Mouse (Mus musculus): Measurements from ENCODE around the gene Slc52a3. TPM values are rescaled to one million over a fixed set of nuclear protein-coding genes. Genes with fewer than 3 reads are reported as not detected.

The Slc52a3 gene
- 1.5 and 1.6 TPM in 2 replicates for polyA plus RNA-seq (2015; fragmentation: Nextera tagmentation; extraction: Ambion mirVana)

DNA sequence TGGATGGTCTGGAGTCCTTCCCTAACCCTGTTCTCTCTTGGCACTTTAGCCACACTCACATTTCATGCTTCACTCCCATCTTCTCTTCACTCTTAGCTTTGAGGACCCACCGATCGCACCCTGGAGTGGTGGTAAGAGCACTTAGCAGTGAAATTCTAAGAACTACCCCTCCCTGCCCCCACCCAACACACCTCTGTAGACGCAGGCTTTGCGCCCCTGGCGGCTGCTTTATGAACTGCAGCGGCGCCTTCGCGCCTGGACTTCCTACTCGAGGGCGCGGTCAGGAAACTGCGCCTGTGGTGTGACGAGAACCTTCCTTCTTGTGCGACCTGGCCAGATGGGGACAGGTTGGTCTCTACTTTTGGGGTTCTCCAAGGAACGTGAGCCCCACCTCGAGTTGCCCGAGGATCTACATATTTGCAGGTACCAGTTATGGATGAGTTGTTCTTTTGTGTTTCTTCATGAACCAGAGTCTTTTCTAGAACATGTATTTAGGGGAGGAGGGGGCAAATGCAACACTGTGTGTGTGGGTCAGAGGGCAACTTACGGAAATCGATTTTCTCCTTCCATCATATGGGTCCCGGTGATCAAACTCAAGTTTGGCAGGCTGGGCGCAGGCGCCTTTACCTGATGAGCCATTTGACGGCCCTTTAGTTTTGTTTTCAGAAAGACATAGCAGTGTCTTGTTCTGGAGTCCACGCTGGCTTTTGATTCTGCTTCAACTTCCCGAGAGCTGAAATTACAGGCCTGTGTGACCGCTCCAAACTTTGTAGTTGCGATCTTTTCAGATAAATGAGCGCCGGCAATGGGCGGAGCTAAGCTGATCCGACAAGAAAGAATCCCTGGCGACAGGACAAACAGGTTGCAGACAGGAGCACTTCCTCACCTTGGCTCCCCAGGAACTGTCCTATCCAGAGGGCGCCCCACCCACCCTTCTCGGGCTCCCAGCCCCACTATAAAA is at the start of gene Slc52a3:
Slc52a3 (plus strand) TSS at position 283 of the 961 bp plus-strand sequence.
- DNase-seq (ENCODE audit: low spot score) = peak; percentile 90

DNA sequence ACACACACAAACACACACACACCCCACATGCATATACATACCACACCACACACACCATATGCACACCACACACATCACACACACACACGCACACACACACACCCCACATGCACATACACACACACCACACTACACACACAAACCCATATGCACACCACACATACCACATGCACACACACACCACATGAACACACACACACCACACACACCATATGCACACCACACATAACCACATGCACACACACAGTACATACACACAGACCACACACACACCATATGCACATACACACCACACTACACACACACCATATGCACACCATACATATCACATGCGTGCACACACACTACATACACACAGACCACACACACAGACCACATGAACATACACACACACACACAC is 48.7 kb upstream of the Slc52a3 start:
- no peak for DNase-seq (ENCODE audit: low spot score)

- DNase-seq (ENCODE audit: low spot score) = no peak
Measured at GRCm38 (mm10) chr2:151948311-151948710, 48.0 kb upstream of the Slc52a3 start.

DNA sequence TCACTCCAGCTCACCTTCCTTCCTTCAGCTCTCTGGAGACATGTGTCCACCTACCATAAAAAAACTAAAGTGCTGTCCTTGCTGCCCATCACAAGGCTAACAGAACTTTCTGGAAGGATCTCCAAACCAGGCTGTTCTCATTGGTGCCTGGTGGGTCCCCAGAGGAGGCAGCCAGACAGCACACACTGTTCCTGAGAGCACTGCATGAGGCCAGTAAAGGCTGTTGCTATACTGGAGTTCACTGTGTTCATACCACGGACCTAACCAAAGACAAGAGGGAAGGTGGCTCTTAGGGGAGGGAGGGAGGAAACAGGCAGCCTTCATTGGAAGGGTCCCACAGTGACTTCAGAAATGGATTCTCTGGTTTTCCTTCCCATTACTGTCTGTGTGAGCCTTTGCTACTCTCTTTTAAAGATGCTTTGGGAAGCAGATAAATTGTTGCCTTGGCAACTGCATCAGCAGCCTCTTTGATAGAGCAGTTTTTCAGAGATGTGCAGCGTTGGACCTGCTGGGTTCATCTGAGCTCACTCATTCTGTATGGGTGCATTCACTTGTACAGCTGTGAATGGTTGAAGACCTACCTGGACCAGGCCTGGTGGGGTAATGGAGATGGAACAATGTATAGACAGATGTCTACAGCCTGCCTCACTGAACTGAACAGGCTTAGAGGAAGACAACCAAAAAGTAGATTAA is 47.1 kb upstream of the Slc52a3 start:
- no peak for DNase-seq (ENCODE audit: low spot score)

- no peak for DNase-seq (ENCODE audit: low spot score)
Measured at GRCm38 (mm10) chr2:151953665-151954064, 42.6 kb upstream of the Slc52a3 start.

DNA sequence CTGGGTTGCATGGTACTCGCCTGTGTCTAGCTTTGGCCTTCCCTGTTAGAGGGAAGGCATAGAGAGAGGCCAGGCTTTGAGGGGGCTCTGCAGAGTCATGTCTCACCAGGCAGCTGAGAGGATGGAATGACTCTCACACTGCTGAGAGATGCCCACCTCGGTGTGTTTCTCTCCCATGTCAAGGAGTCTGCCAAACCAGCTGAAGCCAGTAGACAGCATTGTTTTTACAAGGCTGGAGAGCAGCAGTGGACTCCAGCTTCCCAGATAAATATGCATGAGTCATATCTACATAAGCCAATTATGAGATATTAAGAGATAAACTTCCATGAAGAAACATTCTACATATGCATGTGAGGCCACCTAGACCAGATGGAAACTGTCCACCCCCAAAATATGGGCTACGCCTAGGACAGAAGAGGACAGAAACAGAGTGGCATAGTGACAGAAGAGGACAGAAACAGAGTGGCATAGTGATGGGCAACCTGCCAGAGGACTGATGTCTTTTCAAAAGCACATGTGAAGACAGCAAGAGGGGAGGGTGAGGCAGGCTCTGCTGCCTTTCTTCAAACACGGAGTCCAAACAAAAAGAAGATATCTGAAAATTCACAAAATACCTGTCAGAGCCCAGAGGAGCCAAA is 39.7 kb upstream of the Slc52a3 start:
- no peak for DNase-seq (ENCODE audit: low spot score)

- DNase-seq (ENCODE audit: low spot score) = no peak
Measured at GRCm38 (mm10) chr2:151959274-151959673, 37.0 kb upstream of the Slc52a3 start.

DNA sequence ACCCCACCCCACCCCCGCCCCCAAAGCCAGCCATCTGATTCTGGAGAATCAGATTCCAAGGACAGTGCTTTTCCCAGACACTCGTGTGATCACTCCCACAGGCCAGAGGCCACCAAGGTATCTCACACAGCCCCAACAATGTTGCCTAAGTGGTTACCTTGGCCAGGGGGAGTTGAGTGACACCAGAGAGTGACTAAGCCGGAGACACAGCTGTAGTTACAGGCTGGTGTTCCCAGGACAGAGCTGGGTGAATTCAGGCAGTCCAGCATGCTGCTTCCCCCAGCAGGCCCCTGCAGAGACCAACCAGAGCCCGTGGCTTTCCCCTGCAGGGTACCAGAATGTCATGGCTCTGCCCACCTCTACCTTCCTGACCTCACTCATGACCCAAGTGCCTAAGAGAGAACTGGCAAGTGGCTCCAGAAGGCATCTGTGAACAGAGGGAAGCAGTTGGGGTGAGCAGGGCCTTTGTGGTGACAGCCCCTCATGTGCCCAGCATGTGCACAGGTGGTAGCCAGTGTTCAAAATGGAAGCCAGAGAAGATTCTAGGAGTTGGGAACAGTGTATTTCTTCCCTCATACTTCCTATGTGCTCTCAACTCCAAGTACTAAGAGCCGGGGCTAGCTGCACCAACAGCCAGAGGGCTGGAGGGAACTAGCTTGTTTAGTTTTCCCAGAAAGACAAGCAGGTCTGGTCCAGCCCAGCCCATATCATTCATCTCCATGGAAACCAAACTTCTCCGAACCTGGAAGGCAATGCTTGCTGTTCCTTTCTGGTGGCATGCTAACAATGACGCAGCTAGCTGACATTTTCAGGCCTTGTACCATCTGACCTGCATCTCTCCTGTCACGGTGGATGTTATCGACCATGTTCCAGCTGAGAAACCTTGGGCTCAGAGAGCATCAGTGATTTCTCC is 34.8 kb upstream of the Slc52a3 start:
- no peak for DNase-seq (ENCODE audit: low spot score)

DNA sequence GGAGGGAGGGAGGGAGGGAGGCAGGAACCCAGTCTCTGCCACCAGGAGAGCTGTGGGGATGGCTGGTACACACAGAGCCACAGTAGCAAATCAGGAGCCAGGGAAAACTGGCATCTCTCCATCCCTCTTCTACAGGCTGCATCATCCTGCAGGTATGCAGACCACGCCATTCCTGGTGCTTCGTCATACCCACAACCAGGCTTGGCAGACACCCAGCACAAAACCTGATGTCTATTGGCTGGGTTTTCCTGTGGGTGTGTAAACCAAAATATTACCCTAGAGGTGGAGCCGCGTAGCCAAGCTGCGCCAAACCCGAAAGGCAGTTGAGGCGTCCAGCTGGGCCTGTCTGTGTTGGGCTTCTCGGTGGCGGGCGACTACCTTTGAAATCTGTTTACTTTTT is 33.8 kb upstream of the Slc52a3 start:
- no peak for DNase-seq (ENCODE audit: low spot score)

GRCm38 (mm10) chr2:151963319-151963718 is 33.0 kb upstream of the Slc52a3 start:
- no peak for DNase-seq (ENCODE audit: low spot score)

DNA sequence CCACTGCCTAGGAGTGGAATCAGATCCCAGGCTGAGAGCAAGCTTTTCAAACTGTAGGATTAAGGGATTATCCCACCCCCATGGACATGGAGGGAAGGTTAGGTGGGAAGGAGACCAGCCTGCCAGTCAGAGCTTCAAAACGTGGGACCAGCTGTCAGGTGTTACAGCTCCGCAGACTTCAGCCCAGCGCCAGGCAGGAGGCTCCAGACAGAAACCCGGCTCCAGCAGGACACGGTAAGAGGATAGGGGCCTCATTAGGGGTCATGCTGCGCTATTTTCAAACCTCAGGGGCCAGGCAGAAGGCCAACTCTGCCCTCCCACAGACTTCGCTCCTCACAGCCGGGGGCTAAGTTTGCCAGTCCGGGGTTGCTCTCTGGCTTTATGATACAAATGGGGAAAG is 32.3 kb upstream of the Slc52a3 start:
- no peak for DNase-seq (ENCODE audit: low spot score)

DNA sequence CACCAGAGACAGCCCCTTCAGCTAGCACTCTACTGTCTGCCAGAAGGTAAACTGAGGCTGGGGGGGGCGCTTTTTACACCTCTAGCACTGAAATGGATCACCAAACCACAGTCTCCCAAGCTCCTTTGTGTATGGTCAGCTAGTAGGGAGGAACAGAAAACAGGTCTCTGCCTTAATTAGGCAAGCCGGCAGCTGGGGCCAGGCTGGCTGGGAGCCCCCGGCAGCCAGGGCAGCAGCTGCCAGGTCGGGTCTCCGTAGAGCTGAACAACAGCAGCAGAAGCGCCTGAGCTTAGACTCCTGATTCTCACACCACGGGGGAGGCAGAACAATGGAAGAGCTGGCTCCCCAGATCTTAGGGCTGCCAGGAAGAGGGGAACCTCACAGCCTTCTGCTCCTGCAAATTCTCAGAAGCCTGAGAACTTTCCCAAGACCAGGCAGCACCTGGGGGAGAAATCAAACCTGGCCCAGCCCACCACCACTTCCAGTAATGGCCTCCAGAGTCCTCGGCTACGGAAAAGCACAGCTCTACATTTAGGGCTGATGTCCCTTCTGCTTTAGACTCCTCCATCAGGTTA is 29.0 kb upstream of the Slc52a3 start:
- no peak for DNase-seq (ENCODE audit: low spot score)

GRCm38 (mm10) chr2:151967792-151968191 is 28.5 kb upstream of the Slc52a3 start:
- no peak for DNase-seq (ENCODE audit: low spot score)

- DNase-seq (ENCODE audit: low spot score) = no peak
Measured at GRCm38 (mm10) chr2:151968451-151968850, 27.9 kb upstream of the Slc52a3 start.

DNA sequence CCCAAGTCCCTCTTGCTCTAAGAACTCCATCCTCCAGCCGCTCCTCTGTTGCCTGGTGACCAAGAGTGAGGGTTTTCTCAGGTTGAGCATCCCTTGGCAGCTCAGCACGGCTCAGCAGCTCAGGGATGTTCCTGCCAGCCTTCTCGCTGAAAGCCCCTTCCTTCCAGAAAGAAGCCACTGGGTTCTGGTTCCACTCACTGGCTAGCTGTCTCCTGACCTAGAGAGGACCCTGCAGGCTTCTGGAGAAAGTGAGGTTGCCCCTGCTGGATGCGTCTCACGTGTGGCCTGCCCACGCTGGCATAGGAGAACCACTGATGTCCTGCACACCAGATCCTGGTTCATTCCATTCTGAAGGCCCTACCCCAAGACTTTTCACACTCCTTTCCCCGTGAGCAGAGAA is 27.3 kb upstream of the Slc52a3 start:
- DNase-seq (ENCODE audit: low spot score) = no peak

DNA sequence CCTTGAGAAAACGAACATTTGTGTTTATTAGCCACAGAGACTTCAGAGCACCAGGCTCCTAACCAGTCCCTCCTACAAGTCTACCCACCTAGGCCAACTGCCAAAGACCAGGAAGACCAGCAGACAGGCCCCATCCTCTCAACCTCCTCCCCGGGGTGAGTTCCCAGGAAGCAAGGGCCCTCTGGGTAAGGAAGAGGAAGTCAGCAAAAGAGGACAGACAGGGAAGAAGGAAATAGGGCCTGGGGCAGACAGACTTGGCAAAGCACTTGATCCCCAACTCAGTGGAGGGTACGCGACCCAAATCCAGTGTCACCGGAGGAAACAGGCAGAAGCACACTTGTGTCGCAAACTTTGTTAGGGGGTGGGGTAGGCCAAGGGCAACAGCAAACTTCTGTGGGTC is 26.9 kb upstream of the Slc52a3 start:
- DNase-seq (ENCODE audit: low spot score) = no peak

DNA sequence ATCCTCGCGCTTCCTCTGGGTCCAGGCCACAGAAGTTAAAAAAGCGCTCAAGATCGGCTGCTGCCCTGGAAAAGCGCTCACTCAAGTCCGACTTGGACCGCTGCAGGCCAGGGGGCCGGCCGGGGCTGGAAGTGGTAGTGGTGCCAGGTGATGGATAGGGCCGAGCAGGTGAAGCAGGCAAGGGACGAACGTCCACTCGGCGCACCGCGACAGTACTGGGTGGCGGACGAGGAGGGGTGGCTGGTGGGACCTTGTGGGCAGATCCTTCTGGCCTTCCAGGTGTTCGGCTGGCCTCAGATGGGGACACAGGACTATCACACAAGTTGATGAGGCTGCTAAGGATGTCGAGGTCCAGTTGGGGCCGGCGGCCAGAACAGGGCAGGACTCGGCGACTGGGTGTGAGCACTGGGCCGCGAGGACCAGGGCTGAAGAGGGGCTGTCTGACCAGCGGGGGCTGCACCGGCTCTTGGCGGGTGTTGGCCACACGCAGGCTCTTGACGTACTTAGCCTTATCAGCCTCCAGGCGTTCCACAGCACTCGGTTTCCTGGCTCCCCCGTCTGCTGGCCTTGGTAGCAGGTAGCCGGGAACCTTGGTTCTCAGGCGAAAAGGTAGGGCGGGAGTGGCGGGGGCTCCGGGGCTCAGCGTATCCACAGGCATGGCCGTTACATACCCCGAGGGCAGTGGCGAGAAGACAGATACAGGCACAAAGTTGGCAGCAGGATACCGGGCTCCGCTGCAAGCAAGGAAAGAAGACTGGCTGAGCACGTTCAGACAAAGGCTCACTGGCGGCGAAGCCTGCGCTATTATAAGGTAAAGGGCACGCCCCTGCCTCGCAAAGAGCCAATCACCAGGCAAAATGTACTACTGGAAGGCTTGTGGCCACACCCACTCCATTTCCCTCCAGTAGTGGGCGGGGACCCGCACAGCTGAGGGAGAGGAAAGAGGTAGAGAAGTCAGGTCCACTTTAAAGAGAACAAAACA is 25.8 kb upstream of the Slc52a3 start:
- DNase-seq (ENCODE audit: low spot score) = peak; percentile 90

- DNase-seq (ENCODE audit: low spot score) = no peak
Measured at GRCm38 (mm10) chr2:151971748-151972147, 24.6 kb upstream of the Slc52a3 start.

DNA sequence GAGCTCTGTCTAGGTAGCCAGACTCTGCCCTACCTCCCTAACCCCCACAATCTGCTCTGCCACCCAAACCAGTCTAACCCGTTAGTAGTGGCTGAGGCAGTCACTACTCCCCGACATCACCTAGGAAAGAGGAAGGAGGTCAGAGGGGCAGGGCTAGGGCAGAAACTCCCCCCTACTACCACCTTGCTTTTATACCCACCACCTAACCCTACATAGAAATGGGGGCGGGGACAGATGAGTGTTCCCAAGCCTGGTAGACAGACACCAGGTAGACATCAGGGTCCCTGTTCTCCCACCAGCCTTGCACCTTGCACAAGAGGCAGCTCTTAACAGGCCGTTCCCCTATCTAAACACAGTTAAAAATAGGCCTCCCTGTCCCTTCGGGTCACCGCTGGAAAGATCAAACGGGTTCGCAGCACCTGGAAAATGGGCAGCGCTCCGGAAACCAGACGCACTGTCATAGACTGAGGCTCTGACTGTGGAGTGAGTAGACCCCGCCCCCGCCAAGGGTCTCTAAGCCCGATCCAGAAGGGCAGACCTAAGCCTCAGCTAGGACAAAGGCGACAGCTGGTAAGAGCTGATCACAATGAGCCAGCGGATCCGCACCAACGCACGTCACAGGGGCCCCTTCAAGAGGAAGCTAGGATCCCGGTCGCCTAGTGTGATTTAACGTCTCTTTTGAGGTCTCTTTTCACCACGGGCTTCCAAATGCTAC is 23.3 kb upstream of the Slc52a3 start:
- peak; percentile 81 for DNase-seq (ENCODE audit: low spot score)
